Mouse (Mus musculus) CH12.LX (cell line): ENCODE measurements at regions not wholly inside any gene's neighbourhood (a gene's known extent, or its start where the extent isn't known, plus 50 kb on each side); places are given as distances from the start of the nearest gene placed in this dataset.
A peak's percentile ranks its signal among the peaks of the same experiment; 100 is the strongest.

Experiments
- DNase-seq: peaks from one replicate; pipeline ENCODE4 v3.0.0-alpha.2; 2013; ENCODE audit errors: extremely low read depth
- H3K27ac ChIP-seq: 2 replicates; pipeline ENCODE4 v1.5.1; 2012; ENCODE audit warnings: low read depth, mild to moderate bottlenecking, control low read depth, moderate library complexity; ENCODE audit not compliant: insufficient read depth
- H3K27me3 ChIP-seq: replicated peaks from 2 replicates; pipeline ENCODE3; 2012; ENCODE audit warnings: inconsistent platforms
- H3K36me3 ChIP-seq, 2 experiments: replicated peaks in 1 of 2; 2 replicates each; pipeline versions ENCODE3 to v1.6.1; 2012; ENCODE audit warnings: inconsistent platforms in 1 of 2, low read length in 1 of 2, mild to moderate bottlenecking in 1 of 2, mixed read lengths in 1 of 2, moderate library complexity in 1 of 2; ENCODE audit not compliant: control insufficient read depth in 1 of 2, insufficient read depth in 1 of 2
- H3K4me1 ChIP-seq, 2 experiments: 2 replicates each; pipeline ENCODE4 v1.6.1; 2012; ENCODE audit warnings: inconsistent platforms in 1 of 2, moderate library complexity in 1 of 2; ENCODE audit not compliant: insufficient read depth in 2 of 2, control insufficient read depth in 1 of 2
- H3K4me2 ChIP-seq: 2 replicates; pipeline ENCODE4 v1.6.1; 2012; ENCODE audit warnings: low read depth, mild to moderate bottlenecking, control low read depth; ENCODE audit not compliant: poor library complexity, insufficient read depth, severe bottlenecking
- H3K4me3 ChIP-seq, 3 experiments: fragments of 150-350 bp in 1 of 3; sonication (generic) in 1 of 3; replicated peaks in 1 of 3; 2 replicates each; pipeline versions ENCODE3 to v1.5.1; 2011 to 2012; ENCODE audit warnings: low read depth in 2 of 3, low read length in 2 of 3, mild to moderate bottlenecking in 2 of 3, moderate library complexity in 2 of 3, control low read depth in 1 of 3, improper control_type of control experiment in 1 of 3, inconsistent platforms in 1 of 3, mixed read lengths in 1 of 3; ENCODE audit not compliant: poor library complexity in 1 of 3
- H3K79me2 ChIP-seq: replicated peaks from 2 replicates; pipeline ENCODE4 v1.6.1; 2012; ENCODE audit warnings: mild to moderate bottlenecking, moderate library complexity; ENCODE audit not compliant: control insufficient read depth, poor library complexity, insufficient read depth, severe bottlenecking; ENCODE audit errors: extremely low read depth
- H3K9ac ChIP-seq: 2 replicates; pipeline ENCODE4 v1.6.1; 2012; ENCODE audit warnings: low read depth, mild to moderate bottlenecking, control low read depth, moderate library complexity; ENCODE audit not compliant: insufficient read depth
- H3K9me3 ChIP-seq: replicated peaks from 2 replicates; pipeline ENCODE3; 2012; ENCODE audit warnings: low read length, inconsistent platforms, mixed read lengths
- CHD1 ChIP-seq: IDR thresholded peaks from 2 replicates; pipeline ENCODE4 v1.6.1; 2012; ENCODE audit warnings: low read depth, low read length, improper control_type of control experiment, inconsistent platforms
- CHD2 ChIP-seq: IDR thresholded peaks from 2 replicates; pipeline ENCODE4 v1.6.1; 2011; ENCODE audit warnings: low read length, improper control_type of control experiment
- GABPA ChIP-seq: IDR thresholded peaks from 2 replicates; pipeline ENCODE4 v1.6.1; 2012; ENCODE audit warnings: low read depth, low read length, improper control_type of control experiment, inconsistent platforms; ENCODE audit not compliant: insufficient replicate concordance
- IRF4 ChIP-seq: IDR thresholded peaks from 2 replicates; pipeline ENCODE4 v1.6.1; 2014; ENCODE audit warnings: low read depth, mild to moderate bottlenecking, inconsistent platforms, low read length, improper control_type of control experiment
- JUN ChIP-seq: IDR thresholded peaks from 2 replicates; pipeline ENCODE4 v1.6.1; 2011; ENCODE audit warnings: low read depth, mild to moderate bottlenecking, low read length, improper control_type of control experiment, moderate library complexity; ENCODE audit not compliant: insufficient read depth
- JUND ChIP-seq: conservative IDR thresholded peaks from 2 replicates; pipeline ENCODE4 v1.6.1; 2011; ENCODE audit warnings: low read depth, low read length, improper control_type of control experiment
- MAFK ChIP-seq: IDR thresholded peaks from 2 replicates; pipeline ENCODE4 v1.6.1; 2011; ENCODE audit warnings: low read length, improper control_type of control experiment; ENCODE audit not compliant: insufficient replicate concordance
- MAX ChIP-seq: IDR thresholded peaks from 2 replicates; pipeline ENCODE4 v1.6.1; 2011; ENCODE audit warnings: low read length, improper control_type of control experiment
- MEF2A ChIP-seq: IDR thresholded peaks from 2 replicates; pipeline ENCODE4 v1.6.1; 2014; ENCODE audit warnings: low read depth, mild to moderate bottlenecking, inconsistent platforms, low read length, improper control_type of control experiment, borderline replicate concordance
- MXI1 ChIP-seq: IDR thresholded peaks from 2 replicates; pipeline ENCODE4 v1.6.1; 2011; ENCODE audit warnings: mild to moderate bottlenecking, low read depth, low read length, improper control_type of control experiment
- MYC ChIP-seq: IDR thresholded peaks from 2 replicates; pipeline ENCODE4 v1.6.1; 2011; ENCODE audit warnings: low read depth, mild to moderate bottlenecking, improper control_type of control experiment, low read length
- POLR2AphosphoS2 ChIP-seq: IDR thresholded peaks from 2 replicates; pipeline ENCODE4 v1.6.1; 2011; ENCODE audit warnings: low read depth, low read length, improper control_type of control experiment
- SIN3A ChIP-seq: IDR thresholded peaks from 2 replicates; pipeline ENCODE4 v1.6.1; 2012; ENCODE audit warnings: low read length, improper control_type of control experiment, inconsistent platforms
- TBP ChIP-seq: conservative IDR thresholded peaks from 2 replicates; pipeline ENCODE4 v1.6.1; 2011; ENCODE audit warnings: low read depth, low read length, improper control_type of control experiment
- TCF12 ChIP-seq: IDR thresholded peaks from 2 replicates; pipeline ENCODE4 v1.6.1; 2014; ENCODE audit warnings: low read depth, mild to moderate bottlenecking, inconsistent platforms, low read length, improper control_type of control experiment
- UBTF ChIP-seq: IDR thresholded peaks from 2 replicates; pipeline ENCODE4 v1.6.1; 2012; ENCODE audit warnings: low read depth, mild to moderate bottlenecking, inconsistent platforms, low read length, improper control_type of control experiment, moderate library complexity
- USF2 ChIP-seq: conservative IDR thresholded peaks from 2 replicates; pipeline ENCODE4 v1.6.1; 2011; ENCODE audit warnings: low read depth, low read length, improper control_type of control experiment
- ZMIZ1 ChIP-seq: IDR thresholded peaks from 2 replicates; pipeline ENCODE4 v1.6.1; 2012; ENCODE audit warnings: low read depth, mild to moderate bottlenecking, inconsistent platforms, low read length, improper control_type of control experiment
- dilution Hi-C: fragments of 300-500 bp; cut with MboI; formaldehyde crosslinking; loops from 2 replicates; pipeline ENCODE4 v1.14.3; 2020; ENCODE audit warnings: low sequenced_read_pairs; ENCODE audit not compliant: extremely low pct_unique_long_range_greater_than_20kb, extremely low pct_ligation_motif_present
- in situ Hi-C: fragments of 300-500 bp; cut with MboI; formaldehyde crosslinking; loops from 3 replicates; pipeline ENCODE4 v1.14.3; 2019; ENCODE audit warnings: low sequenced_read_pairs, low pct_ligation_motif_present, low pct_unique_long_range_greater_than_20kb, mixed read lengths

DNA sequence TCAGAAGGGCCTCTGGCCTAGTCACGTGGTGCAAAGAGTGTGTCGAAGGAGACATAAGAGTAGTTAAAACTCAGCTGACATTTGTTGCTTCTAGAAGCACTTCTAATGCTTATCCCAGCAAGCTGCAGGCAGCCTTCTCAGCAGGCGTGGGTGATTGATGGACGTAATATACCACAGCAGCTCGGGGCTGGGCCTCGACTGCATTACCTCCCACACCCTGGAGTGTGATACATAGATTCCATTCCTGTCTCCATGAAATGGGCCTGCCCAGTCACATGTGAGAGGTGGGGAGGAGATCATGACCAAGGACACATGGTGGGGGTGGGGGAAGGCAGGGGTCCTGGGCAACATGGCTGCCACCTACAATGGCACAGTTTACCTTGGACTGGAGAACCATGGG is 121.3 kb downstream of the Fam43a start:
- Histone ChIP-seq H3K9me3 (no peaks in the 10 kb centered on the region), H3K36me3 (no peaks in the 10 kb centered on the region), H3K4me1 (peaks cover 11 to 28% of the 10 kb centered on the region in 2 experiments), H3K4me3 (no peak overlapping the region), H3K79me2 (no peaks in the 10 kb centered on the region), H3K4me2 (no peak overlapping the region), H3K27ac (no peak overlapping the region), H3K9ac (no peak overlapping the region), H3K27me3 (no peaks in the 10 kb centered on the region)
- in situ Hi-C loops (no loop called here), dilution Hi-C loops (no loop called here)
- TF ChIP-seq IRF4 (no peak), JUN (no peak), CHD1 (no peak)
- DNase-seq, result no peak

DNA sequence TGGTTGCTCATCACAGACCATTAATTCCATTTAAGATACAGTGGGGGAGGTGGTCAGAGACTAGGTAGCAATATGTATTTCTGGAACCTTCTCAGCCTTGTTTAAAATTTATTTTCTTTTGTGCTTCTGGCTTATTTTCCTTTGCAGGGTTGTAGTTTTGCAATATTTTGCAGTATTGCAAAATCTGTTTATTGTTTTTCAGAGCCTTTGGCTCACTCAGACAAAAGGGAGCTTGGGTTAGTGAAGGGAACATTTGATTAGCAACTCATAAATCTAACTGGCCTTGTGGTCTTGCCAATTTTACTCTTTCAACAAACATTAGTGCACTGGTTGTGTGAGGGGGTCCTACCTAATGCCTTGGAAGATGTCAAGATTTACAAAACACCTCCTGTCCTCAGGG is 121.7 kb downstream of the Fam43a start:
- H3K27ac ChIP-seq, result no peak overlapping the region
- no peaks in the 10 kb centered on the region for H3K36me3 ChIP-seq
- H3K9ac ChIP-seq, result no peak overlapping the region
- H3K4me3 ChIP-seq, result no peak overlapping the region
- in situ Hi-C loops, result no loop called here
- no peaks in the 10 kb centered on the region for H3K9me3 ChIP-seq
- dilution Hi-C loops, result no loop called here
- no peaks in the 10 kb centered on the region for H3K27me3 ChIP-seq
- H3K4me1 ChIP-seq, result peaks cover 11 to 28% of the 10 kb centered on the region in 2 experiments
- no peaks in the 10 kb centered on the region for H3K79me2 ChIP-seq
- TF ChIP-seq USF2, result no peak
- no peak for TF ChIP-seq GABPA
- no peak overlapping the region for H3K4me2 ChIP-seq
- no peak for DNase-seq

GRCm38 (mm10) chr16:30722372-30722771 is 122.8 kb downstream of the Fam43a start:
- in situ Hi-C loops (no loop called here), dilution Hi-C loops (no loop called here)
- Histone ChIP-seq H3K4me1 (peaks cover 9 to 28% of the 10 kb centered on the region in 2 experiments), H3K27me3 (no peaks in the 10 kb centered on the region), H3K4me3 (no peak overlapping the region), H3K9ac (no peak overlapping the region), H3K79me2 (no peaks in the 10 kb centered on the region), H3K4me2 (no peak overlapping the region), H3K9me3 (peaks cover 2% of the 10 kb centered on the region), H3K27ac (no peak overlapping the region), H3K36me3 (no peaks in the 10 kb centered on the region)
- TF ChIP-seq CHD2, result no peak
- TF ChIP-seq SIN3A, result no peak
- no peak for TF ChIP-seq UBTF
- TF ChIP-seq MYC, result no peak
- TF ChIP-seq POLR2AphosphoS2, result no peak
- TF ChIP-seq MAX, result no peak
- no peak for TF ChIP-seq MXI1
- no peak for TF ChIP-seq IRF4
- no peak for TF ChIP-seq TBP
- TF ChIP-seq TCF12, result no peak
- no peak for TF ChIP-seq MAFK
- no peak for TF ChIP-seq ZMIZ1
- no peak for TF ChIP-seq JUND
- TF ChIP-seq MEF2A, result no peak
- peak; percentile 61 for DNase-seq
